Mouse (Mus musculus) G1E (cell line): ENCODE data around the gene Erp29.

ENCODE experiments used
- CTCF ChIP-seq: IDR thresholded peaks from 2 replicates; pipeline ENCODE4 v1.5.1; 2012; ENCODE audit warnings: low read depth, low read length, inconsistent platforms, mixed read lengths
- GATA1 ChIP-seq: IDR thresholded peaks from 2 replicates; pipeline ENCODE4 v1.6.1; 2012; ENCODE audit warnings: borderline replicate concordance, low read length, inconsistent platforms, mixed read lengths
- POLR2AphosphoS5 ChIP-seq: IDR thresholded peaks from 2 replicates; pipeline ENCODE4 v1.6.1; 2012; ENCODE audit warnings: low read depth, low read length, inconsistent platforms; ENCODE audit not compliant: insufficient replicate concordance

DNA sequence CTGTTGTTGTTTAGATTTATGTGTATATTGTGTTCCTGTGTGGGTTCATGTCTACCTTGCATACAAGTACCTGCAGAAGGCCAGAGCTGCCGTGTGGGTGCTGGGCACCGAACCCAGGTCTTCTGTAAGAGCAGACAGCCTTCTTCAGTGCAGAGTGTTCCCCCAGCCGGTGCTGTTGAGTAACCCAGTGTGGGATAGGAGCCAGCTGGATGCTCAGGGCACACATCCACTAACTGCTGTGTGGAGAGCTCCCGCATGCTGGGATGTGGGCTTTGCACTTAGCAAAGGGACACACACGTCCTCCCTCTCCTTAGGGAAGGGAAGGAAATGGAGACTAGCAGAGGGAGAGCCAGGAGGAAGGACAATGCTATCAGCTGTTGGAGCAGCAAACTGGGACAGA, 14.2 kb downstream of the Erp29 start:
- TF ChIP-seq CTCF (no peak), GATA1 (no peak), POLR2AphosphoS5 (no peak)
